ENCODE assay signal across 8 mouse cellular contexts in genomic region chr11:42423231-42423630, GRCm38 (mm10). TPM values are rescaled to one million over a fixed set of nuclear protein-coding genes. Genes with fewer than 3 reads are reported as not detected.
DNase-seq lines count a peak whose midpoint lies in the region; ATAC-seq and TF ChIP-seq lines count a peak whose summit lies in the region.

No protein-coding gene starts in this region.

- no peak overlapping the region for H3K4me2 ChIP-seq in liver, embryonic 14.5 days (ENCODE audit: low read depth)
- H3K4me2 ChIP-seq in stomach, postnatal 0 days (replicated peaks; ENCODE audit: low read depth) = no peak overlapping the region

- TF ChIP-seq EP300 in liver, embryonic 14.5 days (IDR thresholded peaks at IDR 0.05; ENCODE audit: low read depth) = no peak
- TF ChIP-seq EP300 in stomach, postnatal 0 days (optimal IDR thresholded peaks at IDR 0.05) = no peak

- peak; percentile 45 for TF ChIP-seq CTCF in Patski (IDR thresholded peaks at IDR 0.05)
- TF ChIP-seq CTCF in cerebellum, adult 2 months (IDR thresholded peaks at IDR 0.05; ENCODE audit: borderline replicate concordance, insufficient read depth, low read depth, low read length) = peak; percentile 77; the same call in 1 of the 2 replicates
- TF ChIP-seq CTCF in liver, embryonic 14.5 days (IDR thresholded peaks at IDR 0.05; ENCODE audit: low read depth) = peak; percentile 56
- TF ChIP-seq CTCF in stomach, postnatal 0 days (IDR thresholded peaks at IDR 0.05; ENCODE audit: low read depth) = peak; percentile 74

- H3K36me3 ChIP-seq in heart, embryonic 10.5 days = no peaks in the 10 kb centered on the region
- no peaks in the 10 kb centered on the region for H3K36me3 ChIP-seq in liver, embryonic 14.5 days (replicated peaks; ENCODE audit: control insufficient read depth, insufficient read depth, low read depth)
- no peaks in the 10 kb centered on the region for H3K36me3 ChIP-seq in stomach, postnatal 0 days (ENCODE audit: control insufficient read depth, insufficient read depth, low read length)

- CTCF ChIA-PET in Patski (lab: Charles Lee) = no interaction called here

- no peaks in the 10 kb centered on the region for H3K9me3 ChIP-seq in heart, embryonic 10.5 days
- no peaks in the 10 kb centered on the region for H3K9me3 ChIP-seq in liver, embryonic 14.5 days (ENCODE audit: control insufficient read depth, low read length)
- H3K9me3 ChIP-seq in stomach, postnatal 0 days (ENCODE audit: control insufficient read depth, low read length) = no peaks in the 10 kb centered on the region

- 0% methylated on average over 3 of the region's 3 CpGs for WGBS in cerebellum, adult 2 months
- 0% methylated on average over 3 of the region's 3 CpGs for WGBS in heart, embryonic 10.5 days
- 0% methylated on average over 3 of the region's 3 CpGs for WGBS in liver, embryonic 14.5 days (ENCODE audit: insufficient replicate concordance)
- 7% methylated on average over 3 of the region's 3 CpGs for WGBS in stomach, postnatal 0 days

- H3K4me1 ChIP-seq in cerebellum, adult 2 months (ENCODE audit: control insufficient read depth, insufficient read depth, low read length) = peaks cover 13% of the 10 kb centered on the region
- peaks cover 15% of the 10 kb centered on the region; the same call in 1 of the 2 replicates for H3K4me1 ChIP-seq in heart, embryonic 10.5 days
- H3K4me1 ChIP-seq in liver, embryonic 14.5 days (replicated peaks; ENCODE audit: control insufficient read depth in 2 of 2, insufficient read depth in 2 of 2, low read length in 1 of 2) = no peaks in the 10 kb centered on the region
- H3K4me1 ChIP-seq in stomach, postnatal 0 days (replicated peaks; ENCODE audit: control insufficient read depth, insufficient read depth) = no peaks in the 10 kb centered on the region

- no peak for TF ChIP-seq POLR2A in cerebellum, adult 2 months (IDR thresholded peaks at IDR 0.05; ENCODE audit: borderline replicate concordance, insufficient read depth, low read length)

- peak; percentile 32 to 66 for DNase-seq in layer of hippocampus, adult 18-20 months (ENCODE audit: low spot score in 2 of 2)
- no peak for DNase-seq in layer of hippocampus, adult 9-10 months (ENCODE audit: low spot score)
- DNase-seq in Patski (ENCODE audit: low read depth, low spot score) = no peak
- DNase-seq in cerebellum, adult 2 months = peak; percentile 72 to 74
- peak; percentile 78 for DNase-seq in heart, embryonic 10.5 days (ENCODE audit: low spot score)
- DNase-seq in liver, embryonic 14.5 days (ENCODE audit: low read depth in 3 of 3, low spot score in 3 of 3) = no peak
- peak; percentile 27 for DNase-seq in stomach, postnatal 0 days (ENCODE audit: low spot score)
- no peak for DNase-seq in urinary bladder, postnatal 10 days (ENCODE audit: low spot score)

- H3K4me3 ChIP-seq in cerebellum, adult 2 months (replicated peaks; ENCODE audit: insufficient read depth, low read depth, low read length) = peak overlapping the region; percentile 28
- H3K4me3 ChIP-seq in heart, embryonic 10.5 days = no peak overlapping the region
- H3K4me3 ChIP-seq in liver, embryonic 14.5 days (ENCODE audit: insufficient read depth in 1 of 2, low read depth in 2 of 2, low read length in 2 of 2) = no peak overlapping the region
- H3K4me3 ChIP-seq in stomach, postnatal 0 days (ENCODE audit: low read depth, low read length) = no peak overlapping the region

- no peak overlapping the region for H3K9ac ChIP-seq in liver, embryonic 14.5 days (replicated peaks)
- no peak overlapping the region for H3K9ac ChIP-seq in stomach, postnatal 0 days (ENCODE audit: low read length)

- no peak for ATAC-seq in Patski
- no peak for ATAC-seq in liver, embryonic 14.5 days (ENCODE audit: insufficient read depth)
- no peak for ATAC-seq in stomach, postnatal 0 days (ENCODE audit: low FRiP score, low TSS enrichment)

- H3K27ac ChIP-seq in cerebellum, adult 2 months (ENCODE audit: insufficient read depth, low read length) = no peak overlapping the region
- no peak overlapping the region for H3K27ac ChIP-seq in heart, embryonic 10.5 days
- H3K27ac ChIP-seq in liver, embryonic 14.5 days = no peak overlapping the region
- H3K27ac ChIP-seq in stomach, postnatal 0 days (replicated peaks) = no peak overlapping the region

- in situ Hi-C loops in Patski (cut with MboI; ENCODE audit: low pct_unique_long_range_greater_than_20kb) = no loop called here

- H3K27me3 ChIP-seq in Patski = peaks cover 5% of the 10 kb centered on the region
- H3K27me3 ChIP-seq in cerebellum, adult 2 months (ENCODE audit: control insufficient read depth, insufficient read depth, low read length) = no peaks in the 10 kb centered on the region
- H3K27me3 ChIP-seq in heart, embryonic 10.5 days (ENCODE audit: insufficient read depth, poor library complexity, severe bottlenecking) = peaks cover 18% of the 10 kb centered on the region; the same call in 1 of the 2 replicates
- H3K27me3 ChIP-seq in liver, embryonic 14.5 days (ENCODE audit: control insufficient read depth, insufficient read depth, low read length) = no peaks in the 10 kb centered on the region
- no peaks in the 10 kb centered on the region for H3K27me3 ChIP-seq in stomach, postnatal 0 days (ENCODE audit: control insufficient read depth, insufficient read depth, low read length)

- POLR2A ChIA-PET in Patski (lab: Charles Lee) = no interaction called here

RNA-seq across cellular contexts. Expression of gene Gabrb2, which starts 3.7 kb away (rescaled TPM):
- 100 to 1,000 TPM; 139 to 143 TPM for total RNA-seq in layer of hippocampus, adult 18-20 months (2021)
- polyA plus RNA-seq in Patski (2021) = not detected
- polyA plus RNA-seq in cerebellum, adult 2 months (2012; rRNA removed) = 58.7 and 71.3 TPM in 2 replicates
- polyA plus RNA-seq in heart, embryonic 10.5 days (2016; fragmentation: Nextera tagmentation; extraction: Ambion mirVana) = 0.45 and 2.4 TPM in 2 replicates
- 0.02 TPM in 1 of 2 replicates, not detected in the other for polyA plus RNA-seq in liver, embryonic 14.5 days (2012; rRNA removed)
- polyA plus RNA-seq in liver, embryonic 14.5 days (2014; fragmentation: Nextera tagmentation; extraction: Ambion mirVana) = 0.03 TPM in 1 of 2 replicates, not detected in the other
- 0.78 and 1.1 TPM in 2 replicates for polyA plus RNA-seq in stomach, postnatal 0 days (2015; fragmentation: Nextera tagmentation; extraction: Ambion mirVana)

Comparison
In these comparisons a context has a peak if more than half of its experiments do, and no peak if none do; other contexts are left out.
1. DNase-seq: peak in layer of hippocampus, adult 18-20 months (2 of 2), cerebellum, adult 2 months (2 of 2), heart, embryonic 10.5 days (single experiment) and stomach, postnatal 0 days (single experiment); none in layer of hippocampus, adult 9-10 months (single experiment), Patski (single experiment), liver, embryonic 14.5 days (0 of 3) and urinary bladder, postnatal 10 days (single experiment).
2. RNA of gene Gabrb2, which starts 3.7 kb away (polyA plus RNA-seq): 58.7 to 71.3 TPM in cerebellum, adult 2 months; 0.78 to 1.1 TPM in stomach, postnatal 0 days, 0.45 to 2.4 TPM in heart, embryonic 10.5 days, 0.02 to 0.03 TPM in liver, embryonic 14.5 days and not detected in Patski (single experiment); every median in the first group is over 10 times any median in the second.
3. Peak in every context shown above with its lines, with median percentiles within 50 percentile points of each other: CTCF ChIP-seq.